Mouse (Mus musculus): ENCODE measurements around the gene Ell2. TPM values are rescaled to one million over a fixed set of nuclear protein-coding genes. Genes with fewer than 3 reads are reported as not detected.
A peak's percentile ranks its signal among the peaks of the same experiment; 100 is the strongest.

Gene Ell2
- polyA plus RNA-seq, 1 experiment = 4.5 TPM

- 16% methylated on average over 18 of the region's 18 CpGs for WGBS
Observed at GRCm38 (mm10) chr13:75797369-75798141, 91.0 kb downstream of the Ell2 start.

GRCm38 (mm10) chr13:75798413-75799302 is 92.1 kb downstream of the Ell2 start:
- DNase-seq (ENCODE audit: low read depth, low spot score) = peak; percentile 32
- 31% methylated on average over 7 of the region's 7 CpGs for WGBS

More at GRCm38 (mm10) chr13:75797369-75798141, 91.0 kb downstream of the Ell2 start:
- DNase-seq (ENCODE audit: low read depth, low spot score) = peak; percentile 88

- DNase-seq (ENCODE audit: low read depth, low spot score) = no peak
Observed at GRCm38 (mm10) chr13:75799421-75799820, 92.9 kb downstream of the Ell2 start.

GRCm38 (mm10) chr13:75807969-75808368 is 101.4 kb downstream of the Ell2 start:
- no peak for DNase-seq (ENCODE audit: low read depth, low spot score)
- WGBS = 80% methylated on average over 1 of the region's 1 CpGs

More at GRCm38 (mm10) chr13:75799421-75799820, 92.9 kb downstream of the Ell2 start:
- 94% methylated on average over 3 of the region's 3 CpGs for WGBS

GRCm38 (mm10) chr13:75809957-75810356 is 103.4 kb downstream of the Ell2 start:
- WGBS = 69% methylated on average over 1 of the region's 1 CpGs
- no peak for DNase-seq (ENCODE audit: low read depth, low spot score)

- 94% methylated on average over 2 of the region's 2 CpGs for WGBS
- no peak for DNase-seq (ENCODE audit: low read depth, low spot score)
Observed at GRCm38 (mm10) chr13:75817183-75817582, 110.6 kb downstream of the Ell2 start.

- WGBS = 53% methylated on average over 3 of the region's 3 CpGs
- no peak for DNase-seq (ENCODE audit: low read depth, low spot score)
Observed at GRCm38 (mm10) chr13:75818486-75818885, 111.9 kb downstream of the Ell2 start.

- DNase-seq (ENCODE audit: low read depth, low spot score) = no peak
- 84% methylated on average over 3 of the region's 3 CpGs for WGBS
Observed at GRCm38 (mm10) chr13:75818945-75819706, 112.6 kb downstream of the Ell2 start.

- DNase-seq (ENCODE audit: low read depth, low spot score) = no peak
Observed at GRCm38 (mm10) chr13:75819898-75820297, 113.3 kb downstream of the Ell2 start.

Other genes starting within 250 kb of the Ell2 start
- 243 and 525 TPM in 2 replicates for gene Glrx, start 133.1 kb downstream of the Ell2 start, polyA plus RNA-seq (2012; rRNA removed)
- gene Rhobtb3, start 237.2 kb downstream of the Ell2 start, polyA plus RNA-seq (2012; rRNA removed) = 1.7 and 2.3 TPM in 2 replicates

All from large intestine, adult 2 months (tissue).